Mouse (Mus musculus) stomach, postnatal 0 days (tissue): ENCODE measurements at regions not wholly inside any gene's neighbourhood (a gene's known extent, or its start where the extent isn't known, plus 50 kb on each side); places are given as distances from the start of the nearest gene placed in this dataset.

Experiments used
- ATAC-seq: fragments of 200-750 bp; cut with Nextera tagmentation; 2 replicates; pipeline ENCODE4 v1.8.0; 2017; ENCODE audit not compliant: low FRiP score, low TSS enrichment
- DNase-seq: peaks from one replicate; pipeline ENCODE4 v3.0.0-alpha.2; 2016; ENCODE audit warnings: low spot score
- H3K27ac ChIP-seq: fragments of 300-500 bp; sonication (generic); replicated peaks from 2 replicates; pipeline ENCODE4 v1.5.1; 2014; ENCODE audit warnings: mild to moderate bottlenecking, control low read depth
- H3K27me3 ChIP-seq: fragments of 300-500 bp; sonication (generic); 2 replicates; pipeline ENCODE4 v1.6.1; 2014; ENCODE audit warnings: low read length; ENCODE audit not compliant: control insufficient read depth, insufficient read depth
- H3K36me3 ChIP-seq: fragments of 300-500 bp; sonication (generic); 2 replicates; pipeline ENCODE4 v1.6.1; 2014; ENCODE audit warnings: low read length, mixed read lengths; ENCODE audit not compliant: control insufficient read depth, insufficient read depth
- H3K4me1 ChIP-seq: fragments of 300-500 bp; sonication (generic); replicated peaks from 2 replicates; pipeline ENCODE4 v1.6.1; 2014; ENCODE audit warnings: antibody characterized with exemption; ENCODE audit not compliant: control insufficient read depth, insufficient read depth
- H3K4me2 ChIP-seq: fragments of 300-500 bp; sonication (generic); replicated peaks from 2 replicates; pipeline ENCODE4 v1.6.1; 2014; ENCODE audit warnings: low read depth, mild to moderate bottlenecking, control low read depth, moderate library complexity
- H3K4me3 ChIP-seq: fragments of 300-500 bp; sonication (generic); 2 replicates; pipeline ENCODE4 v1.5.1; 2014; ENCODE audit warnings: low read depth, low read length, control low read depth
- H3K9ac ChIP-seq: fragments of 300-500 bp; sonication (generic); 2 replicates; pipeline ENCODE4 v1.6.1; 2014; ENCODE audit warnings: mild to moderate bottlenecking, low read length, control low read depth, mixed read lengths
- H3K9me3 ChIP-seq: fragments of 300-500 bp; sonication (generic); 2 replicates; pipeline ENCODE4 v1.6.1; 2016; ENCODE audit warnings: low read length; ENCODE audit not compliant: control insufficient read depth
- CTCF ChIP-seq: IDR thresholded peaks from 2 replicates; pipeline ENCODE4 v1.5.1; 2016; ENCODE audit warnings: antibody characterized with exemption, low read depth, mild to moderate bottlenecking, moderate library complexity
- EP300 ChIP-seq: optimal IDR thresholded peaks from 2 replicates; pipeline ENCODE3; 2016; ENCODE audit warnings: antibody characterized with exemption
- WGBS: fragments of 180-500 bp; shearing (Covaris S2); extraction: QIAGEN DNeasy Blood & Tissue Kit; methylation state at CpG from one replicate; pipeline ENCODE4 v1.1.7; 2014; 5-methylcytosine and 5-hydroxymethylcytosine counted together

GRCm38 (mm10) chr2:103884926-103885325 is 72.9 kb upstream of the Lmo2 start:
- no peak overlapping the region for H3K4me2 ChIP-seq
- no peak overlapping the region for H3K9ac ChIP-seq
- TF ChIP-seq CTCF (no peak), EP300 (no peak)
- H3K9me3 ChIP-seq: no peaks in the 10 kb centered on the region
- H3K4me1 ChIP-seq: no peaks in the 10 kb centered on the region
- no peaks in the 10 kb centered on the region for H3K36me3 ChIP-seq
- no peak for DNase-seq
- ATAC-seq: no peak
- 45% methylated on average over 10 of the region's 10 CpGs for WGBS
- H3K27me3 ChIP-seq: no peaks in the 10 kb centered on the region
- no peak overlapping the region for H3K4me3 ChIP-seq
- no peak overlapping the region for H3K27ac ChIP-seq

- Histone ChIP-seq H3K36me3 (no peaks in the 10 kb centered on the region), H3K27ac (no peak overlapping the region), H3K9ac (no peak overlapping the region), H3K4me3 (no peak overlapping the region), H3K27me3 (no peaks in the 10 kb centered on the region), H3K9me3 (no peaks in the 10 kb centered on the region), H3K4me2 (no peak overlapping the region), H3K4me1 (no peaks in the 10 kb centered on the region)
- ATAC-seq (no peak), DNase-seq (no peak)
- no peak for TF ChIP-seq CTCF
- no peak for TF ChIP-seq EP300
- 86% methylated on average over 6 of the region's 7 CpGs for WGBS
Measured at GRCm38 (mm10) chr2:103888023-103888422, 69.8 kb upstream of the Lmo2 start.

GRCm38 (mm10) chr2:103891240-103891767 is 66.5 kb upstream of the Lmo2 start:
- DNase-seq (no peak), ATAC-seq (no peak)
- Histone ChIP-seq H3K9me3 (no peaks in the 10 kb centered on the region), H3K4me1 (no peaks in the 10 kb centered on the region), H3K9ac (no peak overlapping the region), H3K4me3 (no peak overlapping the region), H3K27ac (no peak overlapping the region), H3K27me3 (no peaks in the 10 kb centered on the region), H3K4me2 (no peak overlapping the region), H3K36me3 (no peaks in the 10 kb centered on the region)
- TF ChIP-seq EP300: no peak
- TF ChIP-seq CTCF: no peak
- 21% methylated on average over 9 of the region's 9 CpGs for WGBS

GRCm38 (mm10) chr2:103893159-103893740 is 64.5 kb upstream of the Lmo2 start:
- H3K4me2 ChIP-seq: no peak overlapping the region
- no peak for TF ChIP-seq EP300
- TF ChIP-seq CTCF: no peak
- 94% methylated on average over 2 of the region's 2 CpGs for WGBS
- no peak for ATAC-seq
- no peak overlapping the region for H3K9ac ChIP-seq
- no peak overlapping the region for H3K27ac ChIP-seq
- H3K4me3 ChIP-seq: no peak overlapping the region
- no peaks in the 10 kb centered on the region for H3K27me3 ChIP-seq
- no peaks in the 10 kb centered on the region for H3K4me1 ChIP-seq
- H3K9me3 ChIP-seq: no peaks in the 10 kb centered on the region
- H3K36me3 ChIP-seq: no peaks in the 10 kb centered on the region
- DNase-seq: no peak

DNA sequence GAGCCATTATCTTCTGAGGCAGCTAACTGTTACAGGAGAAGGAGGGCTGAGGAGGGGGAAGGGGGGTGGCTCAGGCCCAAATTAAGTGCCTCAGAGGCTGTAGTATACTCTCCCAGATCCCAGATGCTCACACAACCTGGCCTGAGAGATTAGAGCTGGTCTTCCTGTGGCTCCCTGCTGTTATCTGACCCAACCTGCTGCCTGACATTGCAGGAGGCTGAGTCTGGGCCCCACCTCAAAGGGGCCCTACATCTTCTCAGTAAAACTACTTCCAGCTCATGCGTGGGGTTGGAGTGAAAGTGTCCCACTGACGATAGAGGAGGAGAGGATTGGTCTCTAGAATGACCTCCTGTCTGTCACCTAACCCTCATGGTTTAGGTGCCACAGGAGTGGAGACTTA is 64.0 kb upstream of the Lmo2 start:
- ATAC-seq (no peak), DNase-seq (no peak)
- Histone ChIP-seq H3K9me3 (no peaks in the 10 kb centered on the region), H3K4me1 (no peaks in the 10 kb centered on the region), H3K27me3 (no peaks in the 10 kb centered on the region), H3K27ac (no peak overlapping the region), H3K4me2 (no peak overlapping the region), H3K36me3 (no peaks in the 10 kb centered on the region), H3K4me3 (no peak overlapping the region), H3K9ac (no peak overlapping the region)
- TF ChIP-seq CTCF (no peak), EP300 (no peak)
- 37% methylated on average over 2 of the region's 2 CpGs for WGBS

GRCm38 (mm10) chr2:103894981-103895676 is 62.7 kb upstream of the Lmo2 start:
- Histone ChIP-seq H3K9ac (no peak overlapping the region), H3K4me3 (no peak overlapping the region), H3K36me3 (no peaks in the 10 kb centered on the region), H3K4me2 (no peak overlapping the region), H3K9me3 (no peaks in the 10 kb centered on the region), H3K27me3 (no peaks in the 10 kb centered on the region), H3K4me1 (no peaks in the 10 kb centered on the region), H3K27ac (0 out of 2 replicates have a peak overlapping the region, but pooled peaks have one; percentile 9)
- TF ChIP-seq CTCF: no peak
- no peak for TF ChIP-seq EP300
- 65% methylated on average over 12 of the region's 12 CpGs for WGBS
- ATAC-seq: peak; percentile 86
- DNase-seq: peak; percentile 57
